Mouse (Mus musculus): ENCODE results near the gene Gm12216. TPM values are rescaled to one million over a fixed set of nuclear protein-coding genes. Genes with fewer than 3 reads are reported as not detected.
"Not testable (repeated sequence)": the region's sequence is repeated elsewhere in the genome, so short reads cannot be mapped to it uniquely, and the experiment has no call there.

Gm12216 gene
- polyA plus RNA-seq, 1 experiment from 2014 or later, result 24.2 TPM

- peak; percentile 39 for DNase-seq (ENCODE audit: low spot score)
These were observed 15.1 kb upstream of the Gm12216 start for GRCm38 (mm10) chr11:53873909-53874704.

DNA sequence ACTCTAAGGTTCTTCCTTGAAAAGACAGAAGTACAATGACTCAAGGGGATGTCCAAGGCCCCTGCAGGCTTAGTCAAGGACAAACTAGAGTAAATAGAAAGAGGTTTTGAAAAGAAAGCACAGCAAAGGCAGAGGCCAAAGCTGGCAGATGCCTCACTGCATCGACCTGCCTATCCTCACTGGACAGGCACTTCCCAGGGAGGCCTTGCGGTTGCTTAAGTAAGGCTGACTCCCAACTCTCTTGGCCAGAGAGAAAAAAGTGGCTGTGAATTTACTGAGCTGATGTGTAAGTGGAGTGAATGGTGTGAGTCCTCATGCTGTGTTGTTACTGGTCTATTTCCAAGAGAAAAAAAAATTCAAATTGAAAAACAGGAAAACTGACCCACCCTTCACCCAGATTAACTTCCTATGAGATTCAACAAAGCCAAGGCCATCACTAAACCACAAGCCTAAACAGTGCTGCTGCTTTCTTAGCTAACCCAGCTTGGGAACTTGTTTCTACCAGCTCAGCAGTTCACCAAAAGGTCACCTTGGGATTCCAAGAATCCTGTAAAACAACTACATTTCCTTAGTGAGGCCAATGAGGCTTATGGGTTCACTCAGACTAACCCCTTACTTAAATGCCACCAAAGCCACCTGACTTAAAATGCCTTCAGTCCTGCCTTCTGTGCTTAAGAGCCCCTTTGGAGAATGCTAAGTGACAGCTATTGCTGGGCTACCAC, 12.9 kb upstream of the Gm12216 start:
- DNase-seq (ENCODE audit: low spot score), result no peak

DNA sequence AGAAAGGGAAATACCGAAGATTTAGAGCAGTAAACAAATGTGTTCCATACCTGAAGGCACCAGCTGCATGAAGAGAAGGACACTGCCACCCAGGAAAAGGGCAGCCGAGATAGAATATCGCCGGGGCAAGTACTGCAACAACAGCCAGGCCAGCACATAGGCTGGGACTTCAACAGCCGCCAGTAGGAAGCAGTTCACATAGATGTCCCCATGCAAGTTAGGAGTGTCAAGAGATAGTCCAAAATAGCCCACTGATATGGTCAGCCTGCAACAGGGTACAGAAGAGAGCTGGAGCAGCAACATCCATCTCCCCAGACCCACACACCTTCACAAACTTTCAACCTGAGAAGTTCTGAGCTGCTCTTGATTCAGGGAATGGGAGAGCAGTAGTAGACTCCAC, 10.1 kb upstream of the Gm12216 start:
- no peak for DNase-seq (ENCODE audit: low spot score)

GRCm38 (mm10) chr11:53868323-53868722, 9.3 kb upstream of the Gm12216 start:
- not testable (repeated sequence) for DNase-seq (ENCODE audit: low spot score)

- DNase-seq (ENCODE audit: low spot score), result not testable (repeated sequence)
These were observed 5.8 kb upstream of the Gm12216 start for GRCm38 (mm10) chr11:53864724-53865310.

DNA sequence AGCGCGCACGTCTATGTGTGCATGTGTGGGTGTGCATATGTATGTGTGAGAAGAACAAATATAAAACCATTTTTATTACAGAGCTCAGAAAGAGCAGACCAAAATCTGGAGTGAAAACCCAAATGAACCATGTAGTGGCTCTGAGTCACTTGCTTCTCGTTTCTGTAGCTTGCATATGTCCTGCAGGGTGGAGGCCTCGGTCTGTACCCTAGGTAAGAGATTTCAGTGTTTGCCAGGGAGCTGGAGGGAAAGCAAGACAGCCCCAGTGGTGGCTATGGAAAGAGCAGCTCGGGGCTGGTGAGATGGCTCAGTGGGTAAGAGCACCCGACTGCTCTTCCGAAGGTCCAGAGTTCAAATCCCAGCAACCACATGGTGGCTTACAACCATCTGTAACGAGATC, 1.9 kb upstream of the Gm12216 start:
- DNase-seq (ENCODE audit: low spot score), result not testable (repeated sequence)

GRCm38 (mm10) chr11:53858058-53858760, 847 bp downstream of the Gm12216 start:
- no peak for DNase-seq (ENCODE audit: low spot score)

DNA sequence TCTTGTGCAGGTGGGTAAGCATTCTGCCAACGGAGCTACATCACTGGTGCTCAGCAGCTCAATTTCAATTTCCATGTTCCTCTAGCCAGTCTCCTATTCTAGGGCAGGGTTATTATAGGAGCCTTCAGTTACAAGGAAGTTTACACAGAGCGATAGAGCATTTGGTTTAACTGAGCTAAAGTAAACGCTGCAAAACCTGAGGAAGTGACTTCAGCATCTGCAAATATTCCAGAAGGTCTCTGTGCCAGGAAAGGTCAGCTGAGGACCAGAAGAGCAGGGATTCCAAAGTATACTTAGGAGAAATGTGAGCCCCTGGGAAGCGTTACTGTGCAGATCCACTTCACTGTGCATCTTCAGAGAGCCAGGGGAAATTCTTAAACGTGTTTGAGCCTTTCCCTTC, 5.4 kb downstream of the Gm12216 start:
- DNase-seq (ENCODE audit: low spot score), result no peak

DNA sequence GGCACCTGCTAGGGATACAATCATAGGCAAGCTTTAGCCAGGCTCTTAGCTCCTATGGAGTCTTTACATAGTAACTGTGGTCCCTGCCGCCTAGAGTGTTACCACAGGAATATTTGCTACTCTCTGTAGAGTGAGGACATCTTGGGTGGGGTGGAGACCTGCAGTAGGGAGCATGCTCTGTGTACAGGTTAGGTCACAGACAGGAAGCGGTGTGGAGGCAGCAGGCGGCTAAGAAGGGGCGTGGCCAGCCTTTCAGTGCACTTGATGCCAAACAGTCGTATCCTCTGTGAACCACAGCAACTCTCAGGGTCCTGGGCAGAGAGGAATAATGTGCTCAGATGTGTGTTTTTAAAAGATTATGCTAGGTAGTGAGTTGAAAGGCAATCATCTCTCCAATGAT, 7.3 kb downstream of the Gm12216 start:
- DNase-seq (ENCODE audit: low spot score), result peak; percentile 93

DNA sequence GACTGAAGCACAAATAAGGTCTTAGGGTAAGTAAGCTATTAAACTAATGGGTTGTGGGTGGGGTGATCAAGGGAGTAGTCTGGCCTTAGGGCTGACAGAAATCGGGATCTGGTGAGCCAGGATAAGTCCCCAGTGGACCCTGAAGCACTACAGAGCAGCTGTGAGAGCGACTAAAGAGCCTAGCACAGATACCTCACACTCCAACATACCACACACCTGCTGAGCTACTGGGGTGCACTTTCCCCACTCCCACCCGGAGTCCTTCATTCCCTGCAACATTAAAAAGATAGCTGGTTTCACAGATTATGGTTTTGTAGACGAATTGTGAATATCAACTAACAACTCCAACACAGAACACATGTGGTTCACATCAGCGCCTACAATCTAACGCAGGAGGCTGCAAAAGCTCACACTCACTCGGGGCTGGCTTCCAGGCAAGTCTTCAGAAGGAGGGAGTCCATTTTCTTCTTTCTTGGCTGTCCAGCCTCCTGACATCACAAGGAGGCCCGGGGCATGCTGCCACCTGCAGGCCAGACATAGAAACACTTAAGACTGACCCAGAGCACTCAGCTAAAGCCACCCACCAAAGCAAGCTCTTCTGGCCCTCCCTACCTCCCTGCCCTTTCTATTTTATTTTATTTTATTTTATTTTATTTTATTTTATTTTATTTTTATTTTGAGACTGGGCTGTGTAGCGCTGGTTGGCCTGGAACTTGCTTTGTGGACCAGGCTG, 9.3 kb downstream of the Gm12216 start:
- DNase-seq (ENCODE audit: low spot score), result peak; percentile 56

DNA sequence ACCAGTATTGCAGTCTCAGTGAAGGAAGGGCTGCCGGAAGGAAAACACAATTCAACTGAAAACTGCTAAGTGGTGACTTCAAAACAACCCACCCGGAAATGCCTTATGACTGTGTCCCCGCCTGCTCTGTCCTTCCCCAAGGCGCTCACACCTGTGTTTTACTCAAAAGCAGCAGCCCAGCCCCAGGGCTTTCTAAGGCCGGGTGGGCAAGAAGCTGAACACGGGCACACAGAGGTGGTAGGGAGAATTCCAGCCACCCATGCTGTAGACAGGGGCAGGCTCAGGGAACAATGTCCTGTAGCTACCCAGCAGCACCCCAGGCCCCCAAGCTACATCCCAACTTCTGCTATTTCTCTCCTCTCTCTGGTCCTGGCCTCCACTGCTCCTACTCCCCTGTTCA, 13.4 kb downstream of the Gm12216 start:
- DNase-seq (ENCODE audit: low spot score), result peak; percentile 86

DNA sequence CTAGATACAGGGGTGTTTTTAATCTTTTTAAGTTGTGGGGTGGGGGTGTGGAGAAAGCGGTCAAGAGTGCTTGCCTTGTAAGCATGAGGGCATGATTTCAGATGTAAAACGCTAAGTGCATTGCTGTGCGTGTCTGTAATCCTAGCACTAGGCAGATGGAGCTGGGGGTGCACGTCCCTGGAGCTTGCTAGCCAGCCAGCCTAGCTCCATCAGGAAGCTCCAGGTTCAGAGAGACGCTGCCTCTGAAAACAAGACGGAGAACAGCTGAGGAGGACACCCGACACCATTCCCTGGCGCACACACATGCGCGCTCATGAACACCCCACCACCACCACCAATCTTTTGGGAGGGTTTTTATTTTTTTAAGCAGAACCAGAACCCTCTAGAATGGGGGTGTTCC, 15.9 kb downstream of the Gm12216 start:
- no peak for DNase-seq (ENCODE audit: low spot score)

DNA sequence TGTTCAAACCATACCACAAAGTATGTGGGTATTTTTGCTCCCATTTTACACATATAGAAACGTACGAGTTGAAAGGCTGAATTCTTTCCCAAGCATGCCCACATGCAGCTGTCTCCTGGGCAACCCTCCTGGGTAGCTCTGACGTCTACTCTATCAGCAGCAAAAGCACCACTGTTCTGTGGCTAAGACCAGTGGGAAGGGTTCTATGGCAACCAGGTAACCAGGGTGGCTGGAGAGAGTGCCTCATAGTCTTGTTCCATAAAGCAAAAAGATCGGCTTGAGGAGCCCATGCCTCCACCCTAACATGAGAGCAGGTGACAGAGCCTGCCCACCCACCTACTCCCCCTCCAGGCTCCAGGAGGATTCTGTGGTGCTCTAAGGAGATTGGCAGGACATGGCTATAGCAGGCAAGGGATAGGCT, 16.9 kb downstream of the Gm12216 start:
- DNase-seq (ENCODE audit: low spot score), result peak; percentile 53

DNA sequence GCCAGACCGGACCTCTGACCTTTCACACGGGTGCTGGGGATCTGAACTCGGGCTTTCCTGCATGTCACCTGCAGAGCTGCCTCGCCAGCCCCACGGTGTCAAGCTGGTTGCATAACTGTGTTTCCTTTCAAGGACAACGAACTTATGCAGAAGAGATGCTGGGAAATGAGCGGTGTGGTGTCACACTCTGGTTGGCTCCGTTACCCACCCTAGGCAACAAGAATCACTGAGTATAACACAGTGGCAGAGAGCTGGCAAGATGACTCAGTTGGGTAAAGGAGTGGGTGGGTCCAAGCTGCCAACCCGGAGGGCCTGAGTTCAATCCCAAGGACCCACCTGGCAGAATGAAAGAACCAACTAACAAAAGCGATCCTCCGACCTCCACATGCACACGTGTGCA, 17.5 kb downstream of the Gm12216 start:
- DNase-seq (ENCODE audit: low spot score), result peak; percentile 28

GRCm38 (mm10) chr11:53839663-53840642, 19.1 kb downstream of the Gm12216 start:
- DNase-seq (ENCODE audit: low spot score), result peak; percentile 40

- DNase-seq (ENCODE audit: low spot score), result peak; percentile 75
These were observed 19.9 kb downstream of the Gm12216 start for GRCm38 (mm10) chr11:53839147-53839546.

GRCm38 (mm10) chr11:53837731-53838130, 21.3 kb downstream of the Gm12216 start:
- no peak for DNase-seq (ENCODE audit: low spot score)

DNA sequence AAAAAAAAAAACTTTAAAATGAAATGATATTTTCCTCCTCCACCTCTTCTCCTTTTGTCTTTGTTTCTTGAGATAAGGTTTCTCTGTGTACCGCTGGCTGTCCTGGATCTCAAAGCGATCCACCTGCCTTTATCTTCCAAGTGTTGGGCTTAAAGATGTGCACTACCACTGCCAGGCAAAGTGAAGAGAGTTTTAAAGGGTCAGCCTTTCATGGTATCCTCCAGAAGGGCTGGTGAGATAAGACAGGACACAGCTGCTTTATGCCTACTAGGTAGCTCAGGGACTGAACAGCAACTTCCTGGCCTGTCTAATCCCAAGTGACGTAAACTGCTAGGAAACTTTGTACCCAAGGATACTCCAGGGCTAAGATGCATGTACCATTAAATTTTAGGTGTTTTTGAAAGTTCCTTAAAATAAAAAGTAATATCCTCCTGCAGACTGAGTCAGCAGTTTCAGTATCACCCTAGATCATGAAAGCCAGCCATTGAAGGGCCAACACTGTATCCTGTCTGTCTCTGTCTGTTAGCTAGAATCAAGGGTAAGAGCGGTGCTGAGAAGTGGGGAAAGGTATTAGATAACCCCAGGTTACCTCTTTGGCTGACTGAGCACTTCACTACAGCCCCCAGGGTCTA, 23.6 kb downstream of the Gm12216 start:
- no peak for DNase-seq (ENCODE audit: low spot score)

DNA sequence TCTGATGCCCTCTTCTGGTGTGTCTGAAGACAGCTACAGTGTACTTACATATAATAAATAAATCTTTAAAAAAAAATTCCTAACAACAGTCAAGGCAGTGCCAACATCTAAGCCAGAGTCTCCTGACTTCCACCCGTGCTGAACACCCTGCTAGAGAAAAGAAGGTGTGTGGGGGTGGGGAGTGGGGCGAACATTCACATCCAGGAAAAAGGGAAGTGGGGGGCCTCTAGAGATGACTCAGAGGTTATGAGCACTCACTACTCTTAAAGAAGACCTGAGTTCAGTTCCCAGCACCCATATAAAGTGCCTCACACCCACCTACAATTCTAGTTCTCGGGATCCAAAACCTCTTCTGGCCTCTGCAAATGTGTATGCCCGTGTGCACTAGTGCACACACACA, 33.6 kb downstream of the Gm12216 start:
- no peak for DNase-seq (ENCODE audit: low spot score)

All from thymus, postnatal 0 days (tissue).